ENCODE assay signal across 9 mouse cellular contexts in genomic region chr2:79149012-79149698, GRCm38 (mm10).
DNase-seq lines count a peak whose midpoint lies in the region; ATAC-seq lines count a peak whose summit lies in the region.
"Had no signal": no experiment of that assay in that cellular context is flagged by ENCODE, and none has a peak within 500 bp of the region (broad histone marks: within the 10 kb centered on the region; RNA-seq: fewer than 3 reads in every experiment).

No protein-coding gene starts in this region.

- ATAC-seq in embryonic facial prominence, embryonic 14.5 days (ENCODE audit: low read depth), result no peak; the same call in 1 of the 2 replicates
- no peak for ATAC-seq in monocyte, adult 5-6 weeks (replicated peaks; ENCODE audit: insufficient number of reproducible peaks, low FRiP score, low TSS enrichment, poor library complexity, severe bottlenecking)
- no peak for ATAC-seq in hindbrain, embryonic 13.5 days (ENCODE audit: low FRiP score)

- DNase-seq in embryonic facial prominence, embryonic 14.5 days (ENCODE audit: low spot score), result peak; percentile 56
- no peak for DNase-seq in embryonic facial prominence, embryonic 10.5 days (ENCODE audit: low spot score)
- peak; percentile 18 for DNase-seq in thymus, postnatal 14 days
- no peak for DNase-seq in thymus, postnatal 25 days
- DNase-seq in kidney, postnatal 36 days, result peak; percentile 12 to 46
- no peak for DNase-seq in embryo, embryonic 9.5 days (ENCODE audit: extremely low spot score)

- H3K9ac ChIP-seq in embryonic facial prominence, embryonic 14.5 days (ENCODE audit: low read depth, low read length), result no peak overlapping the region
- no peak overlapping the region for H3K9ac ChIP-seq in hindbrain, embryonic 13.5 days
- H3K9ac ChIP-seq: limb, embryonic 13.5 days had no signal

- no peak overlapping the region for H3K4me2 ChIP-seq in embryonic facial prominence, embryonic 14.5 days (ENCODE audit: low read depth, low read length)
- no peak overlapping the region for H3K4me2 ChIP-seq in hindbrain, embryonic 13.5 days
- H3K4me2 ChIP-seq: limb, embryonic 13.5 days had no signal

- 59% methylated on average over 3 of the region's 3 CpGs for WGBS in embryonic facial prominence, embryonic 14.5 days
- whole genome bisulfite sequencing in embryonic facial prominence, embryonic 10.5 days, result 86% methylated on average over 3 of the region's 3 CpGs
- WGBS in hindbrain, embryonic 13.5 days, result 72% methylated on average over 3 of the region's 3 CpGs

- no peaks in the 10 kb centered on the region for H3K4me1 ChIP-seq in embryonic facial prominence, embryonic 14.5 days (ENCODE audit: control insufficient read depth, insufficient read depth, low read length)
- H3K4me1 ChIP-seq in embryonic facial prominence, embryonic 10.5 days, result no peaks in the 10 kb centered on the region
- no peaks in the 10 kb centered on the region for H3K4me1 ChIP-seq in hindbrain, embryonic 13.5 days (replicated peaks)
- H3K4me1 ChIP-seq: limb, embryonic 13.5 days had no signal

- H3K27me3 ChIP-seq in embryonic facial prominence, embryonic 14.5 days (replicated peaks; ENCODE audit: control insufficient read depth, insufficient read depth, low read length), result no peaks in the 10 kb centered on the region
- no peaks in the 10 kb centered on the region for H3K27me3 ChIP-seq in embryonic facial prominence, embryonic 10.5 days (replicated peaks; ENCODE audit: low read depth, poor library complexity, severe bottlenecking)
- H3K27me3 ChIP-seq in hindbrain, embryonic 13.5 days, result no peaks in the 10 kb centered on the region
- H3K27me3 ChIP-seq: limb, embryonic 13.5 days had no signal

- no peak overlapping the region for H3K27ac ChIP-seq in embryonic facial prominence, embryonic 14.5 days (replicated peaks; ENCODE audit: low read depth, low read length)
- H3K27ac ChIP-seq in embryonic facial prominence, embryonic 10.5 days (replicated peaks), result no peak overlapping the region
- H3K27ac ChIP-seq in hindbrain, embryonic 13.5 days, result no peak overlapping the region
- H3K27ac ChIP-seq: limb, embryonic 13.5 days had no signal

- no peaks in the 10 kb centered on the region for H3K36me3 ChIP-seq in embryonic facial prominence, embryonic 14.5 days (ENCODE audit: control insufficient read depth, insufficient read depth, low read length)
- no peaks in the 10 kb centered on the region for H3K36me3 ChIP-seq in embryonic facial prominence, embryonic 10.5 days (replicated peaks)
- no peaks in the 10 kb centered on the region for H3K36me3 ChIP-seq in hindbrain, embryonic 13.5 days
- H3K36me3 ChIP-seq: limb, embryonic 13.5 days had no signal

- H3K4me3 ChIP-seq in embryonic facial prominence, embryonic 14.5 days (ENCODE audit: low read depth, low read length), result no peak overlapping the region
- H3K4me3 ChIP-seq in embryonic facial prominence, embryonic 10.5 days, result no peak overlapping the region
- H3K4me3 ChIP-seq in hindbrain, embryonic 13.5 days, result no peak overlapping the region
- H3K4me3 ChIP-seq: limb, embryonic 13.5 days had no signal

- H3K9me3 ChIP-seq in embryonic facial prominence, embryonic 14.5 days (ENCODE audit: control insufficient read depth, low read length), result no peaks in the 10 kb centered on the region
- H3K9me3 ChIP-seq in embryonic facial prominence, embryonic 10.5 days, result no peaks in the 10 kb centered on the region
- no peaks in the 10 kb centered on the region for H3K9me3 ChIP-seq in hindbrain, embryonic 13.5 days
- H3K9me3 ChIP-seq: limb, embryonic 13.5 days had no signal

Comparison
In these comparisons a context has a peak if more than half of its experiments do, and no peak if none do; other contexts are left out.
1. DNase-seq: peak in embryonic facial prominence, embryonic 14.5 days (single experiment), thymus, postnatal 14 days (single experiment) and kidney, postnatal 36 days (2 of 2); none in embryonic facial prominence, embryonic 10.5 days (single experiment), thymus, postnatal 25 days (single experiment) and embryo, embryonic 9.5 days (single experiment).